Mouse (Mus musculus): Measurements from ENCODE around the gene Tmem44.

GRCm38 (mm10) chr16:30595356-30595755 lies 44.7 kb upstream of the Tmem44 start:
- TF ChIP-seq CTCF (IDR thresholded peaks at IDR 0.05; ENCODE audit: low read depth, low read length): no peak
- TF ChIP-seq POLR2A (IDR thresholded peaks at IDR 0.05; ENCODE audit: borderline replicate concordance, low read depth, low read length): no peak
